ENCODE assay signal across 25 mouse cellular contexts in genomic region chr17:4391210-4391609, GRCm38 (mm10).
"Had no signal": no experiment of that assay in that cellular context is flagged by ENCODE, and none has a peak within 500 bp of the region (broad histone marks: within the 10 kb centered on the region; RNA-seq: fewer than 3 reads in every experiment).

No protein-coding gene starts in this region.

- H3K4me3 ChIP-seq: heart, embryonic 10.5 days; heart, embryonic 13.5 days; heart, embryonic 15.5 days; hindbrain, embryonic 13.5 days; hindbrain, embryonic 15.5 days; kidney, embryonic 15.5 days; limb, embryonic 13.5 days; limb, embryonic 15.5 days had no signal

- H3K4me1 ChIP-seq: heart, embryonic 10.5 days; heart, embryonic 13.5 days; heart, embryonic 15.5 days; hindbrain, embryonic 13.5 days; hindbrain, embryonic 15.5 days; kidney, embryonic 15.5 days; limb, embryonic 13.5 days; limb, embryonic 15.5 days had no signal

- H3K27me3 ChIP-seq: heart, embryonic 13.5 days; heart, embryonic 15.5 days; hindbrain, embryonic 13.5 days; hindbrain, embryonic 15.5 days; kidney, embryonic 15.5 days; limb, embryonic 13.5 days; limb, embryonic 15.5 days had no signal

- ATAC-seq: forebrain, postnatal 0 days; hindbrain, postnatal 0 days; intestine, embryonic 16.5 days had no signal

- H3K36me3 ChIP-seq: heart, embryonic 10.5 days; heart, embryonic 13.5 days; heart, embryonic 15.5 days; hindbrain, embryonic 13.5 days; hindbrain, embryonic 15.5 days; kidney, embryonic 15.5 days; limb, embryonic 13.5 days; limb, embryonic 15.5 days had no signal

- H3K9ac ChIP-seq: forebrain, postnatal 0 days; heart, embryonic 13.5 days; heart, embryonic 15.5 days; hindbrain, embryonic 13.5 days; hindbrain, embryonic 15.5 days; kidney, embryonic 15.5 days; limb, embryonic 13.5 days; limb, embryonic 15.5 days had no signal

- H3K9me3 ChIP-seq: heart, embryonic 10.5 days; heart, embryonic 13.5 days; heart, embryonic 15.5 days; hindbrain, embryonic 13.5 days; hindbrain, embryonic 15.5 days; kidney, embryonic 15.5 days; limb, embryonic 13.5 days; limb, embryonic 15.5 days had no signal

- H3K4me2 ChIP-seq: heart, embryonic 13.5 days; heart, embryonic 15.5 days; hindbrain, embryonic 13.5 days; hindbrain, embryonic 15.5 days; kidney, embryonic 15.5 days; limb, embryonic 13.5 days; limb, embryonic 15.5 days had no signal

- DNase-seq: forebrain, postnatal 0 days; gastrocnemius, postnatal 14 days; gastrocnemius, postnatal 36 days; heart, adult 18-20 months; heart, postnatal 14 days; heart, postnatal 36 days; kidney, adult 11 months; kidney, adult 2 months; kidney, adult 9 months; kidney, postnatal 14 days; kidney, postnatal 36 days; layer of hippocampus, adult 9-11 months; layer of hippocampus, postnatal 36 days; left cerebral cortex, postnatal 4 days had no signal

- H3K27ac ChIP-seq: heart, embryonic 10.5 days; heart, embryonic 13.5 days; heart, embryonic 15.5 days; hindbrain, embryonic 13.5 days; hindbrain, embryonic 15.5 days; hindbrain, postnatal 0 days; kidney, embryonic 15.5 days; kidney, postnatal 0 days; limb, embryonic 13.5 days; limb, embryonic 15.5 days had no signal
